Mouse (Mus musculus) C2C12 (cell line): ENCODE data around the gene B3gat2. TPM values are rescaled to one million over a fixed set of nuclear protein-coding genes. Genes with fewer than 3 reads are reported as not detected.

Source experiments
- H3K27me3 ChIP-seq: one replicate; pipeline ENCODE4 v1.6.1; 2011; ENCODE audit not compliant: control insufficient read depth, insufficient read depth, insufficient read length
- H3K36me3 ChIP-seq: one replicate; pipeline ENCODE4 v1.6.1; 2011; ENCODE audit not compliant: control insufficient read depth, insufficient read depth
- H3K4me3 ChIP-seq: one replicate; pipeline ENCODE4 v1.5.1; 2011; ENCODE audit warnings: mild to moderate bottlenecking, control low read depth; ENCODE audit not compliant: poor library complexity, insufficient read depth, severe bottlenecking
- H3K79me2 ChIP-seq: one replicate; pipeline ENCODE4 v1.6.1; 2011; ENCODE audit not compliant: control insufficient read depth, insufficient read depth
- H3K79me3 ChIP-seq: one replicate; pipeline ENCODE4 v1.6.1; 2011; ENCODE audit warnings: low read depth, control low read depth
- H3ac ChIP-seq: one replicate; pipeline ENCODE3; 2011; ENCODE audit warnings: low read depth; ENCODE audit not compliant: control insufficient read depth, insufficient read length
- CEBPB ChIP-seq: IDR thresholded peaks from one replicate; pipeline ENCODE4 v1.6.1; 2011; ENCODE audit warnings: low read depth, mild to moderate bottlenecking, control low read depth, moderate library complexity
- CTCF ChIP-seq: IDR thresholded peaks from one replicate; pipeline ENCODE4 v1.5.1; 2011; ENCODE audit not compliant: control insufficient read depth, insufficient read depth, insufficient read length
- FOSL1 ChIP-seq: IDR thresholded peaks from one replicate; pipeline ENCODE4 v1.8.0; 2011; ENCODE audit warnings: mild to moderate bottlenecking, low read length; ENCODE audit not compliant: poor library complexity, insufficient read depth, severe bottlenecking
- MAX ChIP-seq: IDR thresholded peaks from one replicate; pipeline ENCODE4 v1.6.1; 2011; ENCODE audit warnings: mild to moderate bottlenecking, control low read depth
- MYOD1 ChIP-seq: IDR thresholded peaks from one replicate; pipeline ENCODE4 v1.6.1; 2011; ENCODE audit warnings: low read depth; ENCODE audit not compliant: control insufficient read depth, insufficient read length
- MYOG ChIP-seq: IDR thresholded peaks from one replicate; pipeline ENCODE4 v1.6.1; 2011; ENCODE audit not compliant: control insufficient read depth, insufficient read length; ENCODE audit errors: extremely low read depth
- USF1 ChIP-seq: IDR thresholded peaks from one replicate; pipeline ENCODE4 v1.6.1; 2011; ENCODE audit warnings: low read depth, mild to moderate bottlenecking, control low read depth, moderate library complexity
- long read RNA-seq, 2 experiments: library from polyadenylated mRNA; unstranded; transcript quantifications; one replicate each; pipeline ENCODE4 v2.0.0; 2019 to 2020
- polyA plus RNA-seq: library from polyadenylated mRNA; unstranded; fragments of >200 nt; fragmentation: generic; extraction: Trizol; gene quantifications from one replicate; pipeline ENCODE4 v1.2.1, GENCODE M21; 2012; ENCODE audit warnings: missing spikeins

B3gat2 gene
- 0.11 TPM for polyA plus RNA-seq
- long read RNA-seq, experiment 1 = 0 reads
- long read RNA-seq, experiment 2 = 0 reads

GRCm38 (mm10) chr1:23761502-23762135, at the start of gene B3gat2:
TSS of gene B3gat2 (plus strand) at chr1:23761753.
- no peak for TF ChIP-seq MAX
- no peak for TF ChIP-seq MYOG
- no peak for TF ChIP-seq CEBPB
- TF ChIP-seq USF1 = no peak
- TF ChIP-seq FOSL1 = no peak
- no peak for TF ChIP-seq MYOD1
- TF ChIP-seq CTCF = no peak
- Histone ChIP-seq H3ac (no peak within 1 kb of the TSS), H3K4me3 (no peak within 1 kb of the TSS)

GRCm38 (mm10) chr1:23720326-23720725, 41.2 kb upstream of the B3gat2 start:
- H3K36me3 ChIP-seq = no peaks in the 10 kb centered on the region
- no peak overlapping the region for H3ac ChIP-seq
- no peaks in the 10 kb centered on the region for H3K79me2 ChIP-seq
- H3K79me3 ChIP-seq = no peaks in the 10 kb centered on the region
- no peaks in the 10 kb centered on the region for H3K27me3 ChIP-seq
- no peak overlapping the region for H3K4me3 ChIP-seq
- TF ChIP-seq MYOG = no peak
- no peak for TF ChIP-seq FOSL1
- TF ChIP-seq CEBPB = no peak
- no peak for TF ChIP-seq MAX
- TF ChIP-seq CTCF = no peak
- no peak for TF ChIP-seq USF1
- TF ChIP-seq MYOD1 = no peak

More at GRCm38 (mm10) chr1:23761502-23762135, at the start of gene B3gat2:
- no peaks in the 10 kb centered on the region for H3K79me2 ChIP-seq
- no peaks in the 10 kb centered on the region for H3K79me3 ChIP-seq
- H3K36me3 ChIP-seq = no peaks in the 10 kb centered on the region
- peaks cover 40% of the 10 kb centered on the region for H3K27me3 ChIP-seq

GRCm38 (mm10) chr1:23721036-23721435, 40.5 kb upstream of the B3gat2 start:
- Histone ChIP-seq H3K4me3 (no peak overlapping the region), H3K79me2 (no peaks in the 10 kb centered on the region), H3K36me3 (no peaks in the 10 kb centered on the region), H3ac (no peak overlapping the region), H3K79me3 (no peaks in the 10 kb centered on the region), H3K27me3 (no peaks in the 10 kb centered on the region)
- no peak for TF ChIP-seq CEBPB
- no peak for TF ChIP-seq MYOG
- TF ChIP-seq MAX = no peak
- no peak for TF ChIP-seq MYOD1
- TF ChIP-seq CTCF = no peak
- no peak for TF ChIP-seq USF1
- TF ChIP-seq FOSL1 = no peak

GRCm38 (mm10) chr1:23722469-23723372, 38.8 kb upstream of the B3gat2 start:
- Histone ChIP-seq H3ac (no peak overlapping the region), H3K36me3 (no peaks in the 10 kb centered on the region), H3K79me3 (no peaks in the 10 kb centered on the region), H3K79me2 (no peaks in the 10 kb centered on the region), H3K4me3 (no peak overlapping the region), H3K27me3 (no peaks in the 10 kb centered on the region)
- TF ChIP-seq CEBPB (no peak), MYOD1 (no peak), MYOG (no peak), CTCF (no peak), FOSL1 (no peak), MAX (no peak), USF1 (no peak)

- Histone ChIP-seq H3K79me3 (no peaks in the 10 kb centered on the region), H3ac (no peak overlapping the region), H3K36me3 (no peaks in the 10 kb centered on the region), H3K27me3 (no peaks in the 10 kb centered on the region), H3K4me3 (no peak overlapping the region), H3K79me2 (no peaks in the 10 kb centered on the region)
- TF ChIP-seq USF1 = no peak
- no peak for TF ChIP-seq MAX
- no peak for TF ChIP-seq MYOD1
- no peak for TF ChIP-seq MYOG
- TF ChIP-seq FOSL1 = no peak
- no peak for TF ChIP-seq CTCF
- no peak for TF ChIP-seq CEBPB
These were observed 30.2 kb upstream of the B3gat2 start for GRCm38 (mm10) chr1:23731324-23731723.
